In genomic region chr17:46075116-46075485, GRCm38 (mm10) we compare ENCODE assay signal across 9 mouse cellular contexts. TPM values are rescaled to one million over a fixed set of nuclear protein-coding genes. Genes with fewer than 3 reads are reported as not detected.
DNase-seq lines count a peak whose midpoint lies in the region; ATAC-seq and TF ChIP-seq lines count a peak whose summit lies in the region.
"Had no signal": no experiment of that assay in that cellular context is flagged by ENCODE, and none has a peak within 500 bp of the region (broad histone marks: within the 10 kb centered on the region; RNA-seq: fewer than 3 reads in every experiment).

No protein-coding gene starts in this region.

- H3K4me3 ChIP-seq in E14TG2a.4 (replicated peaks; ENCODE audit: low read length): no peak overlapping the region
- no peak overlapping the region for H3K4me3 ChIP-seq in limb, embryonic 13.5 days
- H3K4me3 ChIP-seq: heart, embryonic 15.5 days had no signal

- H3K4me2 ChIP-seq in limb, embryonic 13.5 days (replicated peaks): 0 out of 2 replicates have a peak overlapping the region, but pooled peaks have one; percentile 66

- peak; percentile 82 for DNase-seq in A20 (ENCODE audit: low read depth, low spot score)
- peak; percentile 59 for DNase-seq in embryo, embryonic 11 days
- DNase-seq in spleen, adult 18-20 months: peak; percentile 32 to 51
- DNase-seq in cerebellum, postnatal 36 days: no peak
- no peak for DNase-seq in right cerebral cortex, postnatal 10 days (ENCODE audit: low spot score in 2 of 2)
- no peak for DNase-seq in layer of hippocampus, postnatal 10 days (ENCODE audit: low spot score in 2 of 2)

- WGBS in limb, embryonic 13.5 days: 51% methylated on average over 3 of the region's 3 CpGs

- no peaks in the 10 kb centered on the region; the same call in 1 of the 2 replicates for H3K27me3 ChIP-seq in E14TG2a.4 (ENCODE audit: insufficient read depth, low read length)
- H3K27me3 ChIP-seq in limb, embryonic 13.5 days: no peaks in the 10 kb centered on the region
- H3K27me3 ChIP-seq: heart, embryonic 15.5 days had no signal

- H3K27ac ChIP-seq in limb, embryonic 13.5 days: no peak overlapping the region
- H3K27ac ChIP-seq: heart, embryonic 15.5 days had no signal

- ATAC-seq in limb, embryonic 13.5 days (ENCODE audit: low FRiP score, low read depth): no peak

- TF ChIP-seq CTCF in E14TG2a.4 (conservative IDR thresholded peaks at IDR 0.05; ENCODE audit: low read length): peak; percentile 15; the same call in 1 of the 2 replicates

- peaks cover 6% of the 10 kb centered on the region for H3K9me3 ChIP-seq in E14TG2a.4 (ENCODE audit: low read length)
- peaks cover 3% of the 10 kb centered on the region; the same call in 1 of the 2 replicates for H3K9me3 ChIP-seq in limb, embryonic 13.5 days
- H3K9me3 ChIP-seq: heart, embryonic 15.5 days had no signal

- no peak overlapping the region for H3K9ac ChIP-seq in limb, embryonic 13.5 days
- H3K9ac ChIP-seq: heart, embryonic 15.5 days had no signal

- H3K36me3 ChIP-seq in E14TG2a.4 (ENCODE audit: insufficient read depth, low read length): no peaks in the 10 kb centered on the region
- H3K36me3 ChIP-seq in limb, embryonic 13.5 days: no peaks in the 10 kb centered on the region
- H3K36me3 ChIP-seq: heart, embryonic 15.5 days had no signal

- peaks cover 47% of the 10 kb centered on the region for H3K4me1 ChIP-seq in E14TG2a.4 (replicated peaks; ENCODE audit: low read depth, low read length)
- peaks cover 33% of the 10 kb centered on the region for H3K4me1 ChIP-seq in limb, embryonic 13.5 days

RNA-seq across cellular contexts. Expression of gene Mrps18a, which starts 35.7 kb away (rescaled TPM):
- 141 and 143 TPM in 2 replicates for polyA plus RNA-seq in limb, embryonic 13.5 days (2015; fragmentation: Nextera tagmentation; extraction: Ambion mirVana)
- 10 to 100 TPM; 80.8 to 82.4 TPM for total RNA-seq in layer of hippocampus, postnatal 10 days (2021)

RNA-seq across cellular contexts. Expression of gene Vegfa, which starts 42.9 kb away (rescaled TPM):
- polyA plus RNA-seq in limb, embryonic 13.5 days (2015; fragmentation: Nextera tagmentation; extraction: Ambion mirVana): 4.3 and 4.6 TPM in 2 replicates
- total RNA-seq in layer of hippocampus, postnatal 10 days (2021): 10 to 100 TPM; 92.2 to 97.0 TPM

Comparison
In these comparisons a context has a peak if more than half of its experiments do, and no peak if none do; other contexts are left out.
1. DNase-seq: peak in A20 (single experiment), embryo, embryonic 11 days (single experiment) and spleen, adult 18-20 months (2 of 2); none in cerebellum, postnatal 36 days (0 of 2), right cerebral cortex, postnatal 10 days (0 of 2) and layer of hippocampus, postnatal 10 days (0 of 2).